Mouse (Mus musculus) neutrophil, adult 65 days (primary cell): ENCODE data around the gene Ubl7. TPM values are rescaled to one million over a fixed set of nuclear protein-coding genes. Genes with fewer than 3 reads are reported as not detected.

Experiments used
- total RNA-seq: library from RNA; stranded (reverse); gene quantifications from 2 replicates; pipeline ENCODE4 v1.2.4, GENCODE M21; 2023

The Ubl7 gene
- 57.9 and 62.1 TPM in 2 replicates for total RNA-seq

GRCm38 (mm10) chr9:57910254-57911160 is at the start of gene Ubl7:
Ubl7 (plus strand) TSS chr9:57910979.

GRCm38 (mm10) chr9:57939431-57940348 is 28.9 kb downstream of the Ubl7 start, which contains the start of gene Sema7a:
Sema7a (plus strand) TSS chr9:57940112.

Other genes with a start within 250 kb of the Ubl7 start
- not detected in 2 replicates for gene Cyp1a2, start 227.3 kb upstream of the Ubl7 start, total RNA-seq
- gene Cyp1a1, start 223.1 kb upstream of the Ubl7 start, total RNA-seq = not detected in 2 replicates
- gene Edc3, start 202.4 kb upstream of the Ubl7 start, total RNA-seq = 10.4 and 11.9 TPM in 2 replicates
- gene Clk3, start 145.1 kb upstream of the Ubl7 start, total RNA-seq = 208 and 260 TPM in 2 replicates
- 46.2 and 56.8 TPM in 2 replicates for gene Arid3b, start 74.2 kb upstream of the Ubl7 start, total RNA-seq
- gene Sema7a, start 29.1 kb downstream of the Ubl7 start, total RNA-seq = 32.7 and 34.0 TPM in 2 replicates
- 2.3 and 3.1 TPM in 2 replicates for gene Cyp11a1, start 95.4 kb downstream of the Ubl7 start, total RNA-seq
- not detected in 2 replicates for gene Stra6, start 152.8 kb downstream of the Ubl7 start, total RNA-seq
- not detected in 2 replicates for gene Ccdc33, start 207.8 kb downstream of the Ubl7 start, total RNA-seq